Mouse (Mus musculus) kidney, adult 18-20 months (tissue): Measurements from ENCODE around the gene Cd79b.

Experiments used
- DNase-seq: peaks from one replicate; pipeline ENCODE4 v3.0.0; 2021

Gene Cd79b

DNA sequence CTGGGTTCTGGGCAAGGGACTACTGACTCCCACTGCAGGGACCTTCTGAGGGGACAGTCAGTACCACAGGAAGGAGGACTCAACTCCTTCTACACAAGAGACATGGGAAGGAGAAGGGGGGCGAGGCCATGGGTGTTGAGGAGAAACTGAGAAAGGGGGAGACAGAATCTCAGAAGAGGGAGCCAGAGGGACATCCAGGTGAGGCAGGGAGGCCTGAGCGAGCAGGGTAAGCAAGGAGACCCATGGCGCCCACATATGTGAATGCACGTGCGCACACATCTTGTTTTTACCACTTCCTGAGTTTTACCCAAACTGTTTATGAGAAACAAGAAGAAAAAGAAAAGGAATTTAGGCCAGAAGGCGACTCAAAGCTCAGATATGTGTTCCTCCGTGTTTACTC lies 3.2 kb upstream of the Cd79b start:
- no peak for DNase-seq

GRCm38 (mm10) chr11:106316416-106316815 lies 1.9 kb upstream of the Cd79b start:
- DNase-seq = no peak

DNA sequence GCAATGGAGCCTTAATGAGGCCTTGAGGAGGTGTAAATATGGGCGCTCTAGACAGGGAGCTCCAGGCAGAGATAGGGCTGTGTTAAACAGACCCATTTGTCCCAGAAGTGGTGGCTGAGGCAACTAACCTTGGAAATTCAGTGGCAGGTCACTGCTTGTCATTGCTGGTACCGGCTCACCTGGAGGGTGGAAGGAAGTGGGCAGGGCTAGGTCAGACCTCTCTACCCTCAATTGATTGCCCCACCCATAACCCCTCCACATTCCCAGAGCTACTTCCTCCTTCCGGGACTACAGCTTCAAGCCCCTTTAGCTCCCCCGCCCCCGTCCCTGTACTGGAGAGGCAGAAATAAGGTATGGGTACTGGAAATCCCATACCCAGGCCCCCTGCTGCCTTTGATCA lies 1.0 kb downstream of the Cd79b start:
- DNase-seq = no peak

DNA sequence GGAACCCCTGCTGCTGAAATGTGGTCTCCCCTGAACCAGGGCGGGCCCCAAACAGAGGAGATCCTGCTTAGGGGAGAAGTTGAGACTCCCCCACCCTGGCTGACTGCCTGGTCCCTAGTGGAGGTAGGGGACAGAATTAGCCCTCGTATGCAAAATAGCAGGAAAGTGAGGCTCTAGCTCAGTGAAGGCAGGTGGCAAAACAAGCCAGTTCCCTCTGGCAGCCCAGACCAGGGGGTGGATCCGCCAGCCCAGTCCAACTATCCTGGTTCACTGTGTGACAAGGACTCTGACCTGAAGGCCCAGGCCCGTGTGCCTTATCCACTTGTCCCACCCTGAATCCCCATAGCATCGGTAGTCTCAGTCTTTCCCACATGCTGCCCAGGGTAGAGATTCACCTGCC lies 4.4 kb downstream of the Cd79b start:
- DNase-seq = no peak

GRCm38 (mm10) chr11:106308162-106308561 lies 6.4 kb downstream of the Cd79b start:
- no peak for DNase-seq

- DNase-seq = no peak
These were observed 7.1 kb downstream of the Cd79b start for GRCm38 (mm10) chr11:106307432-106307831.

GRCm38 (mm10) chr11:106306758-106307157 lies 7.8 kb downstream of the Cd79b start:
- DNase-seq = no peak

DNA sequence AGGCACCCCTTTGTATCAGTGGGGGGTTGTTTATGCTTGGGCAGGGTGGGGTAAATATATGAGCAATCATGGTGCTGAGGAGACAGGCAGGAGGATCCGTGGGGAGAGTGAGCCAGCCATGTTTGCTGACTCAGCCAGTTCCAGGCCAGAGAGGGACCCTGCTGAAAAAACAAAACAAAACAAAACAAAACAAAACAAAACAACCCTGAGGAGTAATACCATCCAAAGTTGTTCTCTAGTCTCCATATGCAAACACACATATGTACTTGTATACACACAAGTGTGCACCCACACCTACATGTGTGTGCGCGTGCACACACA lies 8.5 kb downstream of the Cd79b start:
- DNase-seq = no peak

GRCm38 (mm10) chr11:106305348-106306064 lies 9.1 kb downstream of the Cd79b start:
- no peak for DNase-seq

DNA sequence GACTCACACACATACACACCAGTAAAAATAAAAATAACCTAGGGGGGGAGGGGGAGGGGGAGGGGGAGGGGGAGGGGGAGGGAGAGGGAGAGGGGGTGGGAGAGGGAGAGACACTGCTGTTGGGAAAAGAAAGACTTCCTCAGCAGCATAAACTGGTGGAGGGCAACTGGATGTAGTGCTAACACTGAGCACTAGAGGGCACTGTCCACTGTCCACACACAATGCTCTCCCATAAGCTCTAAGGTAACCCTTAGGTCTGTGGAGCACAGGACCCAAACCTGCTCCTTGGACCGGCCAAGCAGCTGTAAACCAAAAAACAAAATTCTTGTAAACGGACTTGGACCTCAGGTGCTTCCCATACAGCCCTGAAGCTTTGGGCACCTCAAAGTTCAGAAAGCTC lies 11.9 kb downstream of the Cd79b start:
- peak; percentile 67 for DNase-seq

GRCm38 (mm10) chr11:106301765-106302164 lies 12.8 kb downstream of the Cd79b start, which contains the start of gene Gh:
Gene Gh, minus strand, starts transcription at chr11:106301865.
- DNase-seq = no peak

DNA sequence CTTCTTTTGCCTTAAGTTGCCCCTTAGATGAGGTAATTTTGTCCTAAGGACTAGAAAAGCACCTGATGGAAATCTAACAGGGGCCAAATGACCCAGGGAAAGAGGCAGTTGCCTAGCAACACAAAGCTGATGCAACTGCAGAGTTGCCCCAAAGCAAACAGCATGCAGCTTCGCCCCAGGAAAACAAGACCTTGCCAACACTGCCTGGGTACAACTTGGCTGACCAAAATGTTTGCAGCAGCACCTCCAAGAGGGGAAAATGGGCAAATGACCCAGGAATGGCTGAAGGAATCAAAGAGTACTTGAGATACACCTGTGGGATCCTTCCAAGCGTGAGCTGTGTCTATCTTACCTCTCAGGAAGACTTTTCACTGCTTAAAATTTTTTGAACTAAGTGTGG lies 22.7 kb downstream of the Cd79b start:
- no peak for DNase-seq

DNA sequence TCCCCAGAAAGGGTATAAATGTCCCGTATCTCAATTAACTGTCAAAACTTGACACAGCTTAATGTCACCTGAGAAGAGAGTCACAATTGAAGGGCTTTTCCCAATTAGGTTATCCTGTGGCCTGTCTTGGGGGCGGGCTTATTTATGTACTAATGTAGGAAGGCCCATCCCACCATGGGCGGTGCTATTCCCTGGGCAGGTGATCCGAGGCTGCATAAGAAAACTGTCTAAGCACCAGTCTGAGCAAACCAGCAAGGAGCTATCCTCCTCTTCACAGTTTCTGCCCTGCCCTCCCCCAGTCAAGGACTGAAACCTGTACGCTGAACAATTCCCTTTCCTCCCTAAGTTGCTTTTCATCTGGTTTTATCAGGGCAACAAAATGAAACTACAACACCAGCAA lies 24.2 kb downstream of the Cd79b start:
- DNase-seq = no peak

DNA sequence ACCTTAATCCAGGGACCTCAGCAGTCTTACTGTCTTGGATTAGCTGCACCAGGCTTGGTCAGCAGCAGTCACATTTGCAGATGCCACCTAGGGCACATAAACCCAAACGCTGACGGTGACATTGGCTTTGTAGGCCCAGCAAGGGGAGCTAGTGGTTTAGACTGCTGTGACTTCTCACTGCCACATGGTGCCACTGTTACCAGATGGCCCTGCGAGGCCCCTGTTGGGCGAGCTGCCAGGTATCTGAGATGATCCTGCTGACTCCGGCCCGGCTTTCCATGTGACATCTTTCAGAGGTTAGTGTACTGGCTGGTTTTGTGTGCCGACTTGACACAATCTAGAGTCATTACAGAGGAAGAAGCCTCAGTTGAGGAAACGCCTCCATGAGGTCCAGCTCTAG lies 25.2 kb downstream of the Cd79b start:
- DNase-seq = peak; percentile 51

DNA sequence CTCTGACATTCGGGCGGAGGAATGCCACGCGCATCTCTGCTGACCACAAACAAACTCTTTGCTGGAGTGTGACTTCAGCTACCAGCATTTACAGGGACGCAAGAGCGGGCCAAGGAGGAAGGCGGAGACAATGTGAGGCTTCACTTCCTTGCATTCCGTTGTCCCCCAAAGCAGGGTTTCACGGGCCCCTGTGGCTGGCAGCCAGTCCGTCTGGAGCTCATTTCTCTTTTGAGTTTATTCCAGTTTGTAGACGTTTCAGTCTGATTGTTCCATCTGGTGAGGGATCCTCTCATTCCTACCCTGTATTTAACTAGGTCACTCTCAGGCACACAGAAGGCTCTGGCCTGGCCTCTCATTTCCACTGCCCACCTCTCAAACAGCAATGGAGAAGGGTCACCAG lies 27.6 kb downstream of the Cd79b start:
- DNase-seq = no peak

DNA sequence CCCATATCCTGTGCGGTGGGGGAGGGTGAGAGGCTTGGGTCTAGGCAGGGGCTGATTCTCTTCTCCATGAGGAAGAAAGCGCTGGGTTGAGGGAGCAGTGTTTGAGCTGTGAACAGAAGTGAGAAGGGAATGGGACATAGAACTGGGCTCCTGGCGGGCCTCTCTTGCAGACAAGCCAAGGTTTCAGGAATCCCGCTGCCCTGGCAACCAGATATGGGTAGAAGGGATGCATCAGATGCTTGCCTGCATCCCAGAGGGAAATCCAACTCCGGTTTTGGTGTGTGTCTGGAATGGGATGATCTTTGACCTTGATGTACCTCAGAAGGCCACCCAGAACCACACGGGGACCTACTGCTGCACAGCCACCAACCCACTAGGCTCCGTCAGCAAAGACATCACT lies 28.4 kb downstream of the Cd79b start:
- no peak for DNase-seq

DNA sequence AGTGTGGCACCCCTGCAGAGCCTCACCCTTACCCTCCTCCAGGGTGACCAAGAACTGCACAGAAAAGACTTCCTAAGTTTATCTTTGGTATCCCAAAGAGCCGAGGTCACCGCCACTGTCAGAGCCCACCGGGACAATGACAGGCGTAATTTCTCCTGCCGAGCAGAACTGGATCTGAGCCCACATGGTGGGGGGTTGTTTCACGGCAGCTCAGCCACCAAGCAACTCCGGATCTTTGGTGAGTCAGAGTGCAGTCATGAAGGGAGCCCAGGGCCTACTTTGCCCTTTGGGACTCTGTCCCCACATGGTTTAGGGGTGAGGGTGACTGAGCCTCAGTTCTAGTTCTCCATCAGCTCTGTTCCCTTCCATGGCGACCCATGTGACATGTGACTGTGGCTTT lies 30.4 kb downstream of the Cd79b start:
- no peak for DNase-seq

- no peak for DNase-seq
These were observed 31.2 kb downstream of the Cd79b start for GRCm38 (mm10) chr11:106283371-106283770.

GRCm38 (mm10) chr11:106282452-106282851 lies 32.1 kb downstream of the Cd79b start:
- no peak for DNase-seq

DNA sequence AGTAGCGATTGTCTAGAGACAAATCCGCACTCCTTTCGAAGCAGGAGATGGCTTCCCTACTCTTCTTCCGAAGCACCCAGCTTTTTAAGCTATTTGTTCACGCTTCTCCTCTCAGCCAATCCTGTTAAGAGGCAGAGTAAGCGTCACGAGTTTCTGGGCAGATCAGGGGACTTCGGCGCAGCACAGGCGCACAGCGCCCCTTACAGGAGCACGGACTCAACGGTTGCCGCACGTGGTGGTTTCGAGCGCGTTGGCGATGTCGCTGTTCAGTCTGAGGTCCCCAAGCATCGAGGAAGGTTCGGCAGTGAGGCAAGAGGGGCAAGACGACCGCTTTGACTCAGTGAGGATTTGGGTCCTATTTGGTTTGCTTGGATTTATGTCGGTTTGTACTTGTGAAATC lies 38.1 kb downstream of the Cd79b start, which contains the start of gene Tcam1:
Gene Tcam1 (plus strand): TSS at position 219 of the 400 bp plus-strand sequence.
- DNase-seq = peak; percentile 96

DNA sequence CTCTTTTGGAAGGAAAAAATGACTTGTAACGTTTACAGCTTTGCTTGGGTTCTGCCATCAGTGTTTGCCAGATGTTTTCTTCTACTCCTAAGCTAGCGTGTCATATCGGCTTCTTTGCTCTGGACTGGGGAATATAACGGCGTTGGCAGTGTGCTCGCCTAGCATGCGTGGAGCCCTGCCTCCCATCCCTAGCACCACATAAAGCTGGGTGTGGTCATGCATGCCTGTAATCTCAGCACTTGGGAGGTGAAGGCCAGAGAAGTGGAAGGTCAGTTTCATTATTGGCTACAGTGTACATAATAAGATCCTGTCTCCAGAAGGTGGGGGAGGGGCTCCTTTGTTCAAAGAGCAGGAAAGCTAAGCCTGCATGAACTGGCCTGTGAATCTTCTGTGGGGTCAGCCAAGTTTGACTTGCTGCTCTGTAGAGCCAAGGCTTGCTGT lies 39.6 kb downstream of the Cd79b start:
- DNase-seq = no peak

DNA sequence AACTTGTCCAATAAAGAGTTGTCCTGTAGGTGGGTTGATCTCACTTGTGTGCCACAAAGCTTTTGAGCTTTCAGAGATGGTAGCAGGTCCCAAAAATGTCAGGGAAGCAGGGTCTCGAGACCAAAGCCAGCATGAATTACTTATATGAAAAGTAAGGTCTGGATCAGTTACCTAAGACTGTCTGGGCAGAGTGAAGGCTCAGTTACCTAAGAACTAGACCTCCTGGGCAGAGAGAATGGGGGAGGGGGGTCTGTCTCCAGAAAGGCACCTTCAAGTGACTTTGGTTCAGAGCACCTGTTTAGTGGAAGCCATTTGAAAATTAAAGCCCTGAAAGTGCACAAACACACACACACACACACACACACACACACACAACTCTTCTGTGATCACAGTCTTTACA lies 40.2 kb downstream of the Cd79b start:
- DNase-seq = no peak

DNA sequence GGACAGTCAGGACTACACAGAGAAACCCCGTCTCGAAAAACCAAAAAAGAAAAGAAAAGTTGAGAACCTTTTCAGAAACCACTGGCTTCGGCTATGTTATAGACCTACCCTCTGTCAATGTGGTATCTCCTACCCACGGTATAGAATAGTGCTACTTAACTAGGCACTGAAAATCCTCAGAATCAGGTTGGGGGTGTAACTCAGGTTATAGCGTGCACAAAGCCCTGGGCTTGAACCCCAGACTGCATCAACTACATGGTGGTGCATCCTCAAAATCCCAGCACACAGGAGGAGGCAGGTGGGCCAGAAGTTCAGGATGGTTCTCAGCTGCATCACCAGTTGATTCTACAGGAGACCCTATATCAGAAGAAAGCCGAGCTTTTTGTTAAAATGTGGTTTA lies 40.8 kb downstream of the Cd79b start:
- DNase-seq = no peak

GRCm38 (mm10) chr11:106273311-106273684 lies 41.3 kb downstream of the Cd79b start:
- no peak for DNase-seq

- peak; percentile 99 for DNase-seq
These were observed 41.8 kb downstream of the Cd79b start, which contains the start of gene Smarcd2 for GRCm38 (mm10) chr11:106272644-106273310. Gene Smarcd2, minus strand, starts transcription at chr11:106272972.
